Mouse (Mus musculus): ENCODE data around the gene Tspan14.

Gene Tspan14

GRCm38 (mm10) chr14:40975127-40975721 lies 8.6 kb upstream of the Tspan14 start:
- peak; percentile 70 for DNase-seq (ENCODE audit: extremely low spot score)

DNA sequence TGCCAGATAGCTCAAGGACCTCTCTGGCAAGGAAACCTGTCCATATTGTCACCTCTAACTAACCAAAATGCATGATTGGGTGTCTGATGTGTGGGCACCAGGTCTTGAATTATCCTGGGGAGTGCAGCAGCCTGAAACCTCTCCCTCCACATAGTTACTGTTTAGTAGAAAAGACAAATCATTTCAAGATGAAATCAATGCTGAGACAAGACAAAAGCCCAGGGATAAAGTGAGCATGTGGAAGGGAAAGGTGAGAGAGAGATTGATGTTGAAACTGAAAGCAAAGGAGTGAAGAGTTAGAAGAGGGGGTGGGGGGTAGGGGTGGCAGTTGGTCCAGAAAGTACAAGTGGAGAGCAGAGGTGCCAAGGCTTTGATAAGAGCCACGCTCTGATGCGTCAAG lies 1.4 kb upstream of the Tspan14 start:
- no peak for DNase-seq (ENCODE audit: extremely low spot score)

DNA sequence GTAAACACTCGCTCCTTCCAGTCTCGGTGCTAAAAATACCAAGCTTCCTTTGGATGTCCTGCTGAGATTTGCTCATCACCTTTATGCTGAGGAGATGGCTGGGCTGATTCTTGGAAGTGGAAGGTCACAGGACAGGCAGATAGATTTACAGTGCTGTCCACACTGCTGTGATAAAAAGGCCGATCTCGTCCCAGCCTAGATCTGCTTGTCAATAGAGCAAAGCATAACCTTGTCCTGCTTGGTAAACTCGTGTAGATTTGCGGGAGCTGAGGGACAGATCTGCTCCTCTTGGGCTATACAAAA lies 942 bp upstream of the Tspan14 start:
- DNase-seq (ENCODE audit: extremely low spot score) = no peak

DNA sequence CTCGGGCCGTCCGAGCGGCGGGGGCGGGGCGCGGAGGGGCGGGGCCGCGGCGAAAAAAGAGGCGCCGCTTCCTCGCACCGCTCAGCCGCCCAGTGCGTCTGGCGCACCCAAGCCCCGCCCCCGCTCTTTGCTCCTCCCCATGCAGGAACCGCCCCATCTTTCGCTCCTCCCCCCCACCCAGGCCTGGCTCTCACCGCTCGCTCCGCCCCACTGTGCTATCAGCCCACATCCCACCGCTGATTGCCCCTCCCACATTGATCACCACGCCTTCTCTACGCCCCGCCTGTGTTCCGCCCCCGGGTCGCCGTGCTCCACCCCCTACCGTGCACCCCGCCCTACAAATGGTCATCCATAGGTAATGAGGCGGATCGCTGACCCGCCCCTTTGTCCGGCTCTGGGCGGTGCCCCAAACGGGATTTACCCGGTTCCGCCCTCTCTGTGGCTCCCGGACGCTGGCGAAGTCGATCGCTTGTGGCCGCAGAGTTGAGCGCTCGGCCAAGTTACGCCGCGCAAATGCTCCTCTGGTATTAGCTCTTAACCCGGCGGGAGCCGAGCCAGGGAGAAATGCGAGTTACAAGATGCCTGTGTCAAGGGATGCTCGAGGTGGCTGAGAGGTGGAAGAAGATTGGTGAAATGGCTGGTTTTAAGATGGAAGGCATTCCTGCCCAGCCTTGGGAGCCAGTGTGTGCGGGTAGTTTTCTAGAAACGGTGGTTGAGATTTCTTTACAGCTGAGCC lies 423 bp upstream of the Tspan14 start:
- DNase-seq (ENCODE audit: extremely low spot score) = peak; percentile 100

DNA sequence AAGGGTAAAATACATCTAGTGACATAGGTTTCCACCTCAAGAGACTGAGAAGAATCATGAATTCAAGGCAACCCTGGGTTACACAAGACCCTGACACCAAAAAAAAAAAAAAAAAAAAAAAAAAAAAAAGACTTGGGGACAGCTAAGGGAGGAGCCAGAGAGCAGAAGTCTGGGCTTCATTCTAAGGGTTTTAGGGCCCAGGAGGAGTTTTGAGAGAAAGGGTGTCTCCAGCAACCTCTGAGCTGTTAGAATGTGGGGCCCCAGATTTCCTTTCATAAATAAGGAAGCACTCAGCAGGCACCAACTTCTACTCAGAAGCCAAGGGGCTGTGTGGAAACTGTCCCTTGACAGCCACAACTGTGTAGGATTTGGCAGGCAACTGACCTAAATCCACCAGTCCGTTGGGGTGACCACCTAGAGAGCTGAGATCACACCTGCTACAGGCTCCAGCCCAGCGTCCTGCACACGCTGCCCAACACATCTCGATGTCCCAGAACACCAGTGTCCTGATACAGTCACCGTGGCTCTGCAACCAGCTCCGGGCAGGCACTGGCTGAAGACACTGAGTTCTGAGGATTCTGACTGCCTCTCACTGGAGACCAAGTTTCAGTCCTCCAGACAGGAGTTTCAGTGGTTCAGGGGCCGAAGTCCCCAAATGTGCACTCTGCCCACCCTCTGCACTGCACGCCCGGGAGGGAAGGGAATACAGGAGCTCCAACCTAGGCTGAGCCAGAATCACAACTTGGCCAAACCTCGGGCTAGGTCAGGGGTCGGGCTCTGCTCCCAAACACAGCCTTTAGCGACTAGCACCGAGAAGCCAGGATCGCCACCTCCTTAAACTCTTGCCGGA lies 875 bp downstream of the Tspan14 start:
- peak; percentile 37 for DNase-seq (ENCODE audit: extremely low spot score)

DNA sequence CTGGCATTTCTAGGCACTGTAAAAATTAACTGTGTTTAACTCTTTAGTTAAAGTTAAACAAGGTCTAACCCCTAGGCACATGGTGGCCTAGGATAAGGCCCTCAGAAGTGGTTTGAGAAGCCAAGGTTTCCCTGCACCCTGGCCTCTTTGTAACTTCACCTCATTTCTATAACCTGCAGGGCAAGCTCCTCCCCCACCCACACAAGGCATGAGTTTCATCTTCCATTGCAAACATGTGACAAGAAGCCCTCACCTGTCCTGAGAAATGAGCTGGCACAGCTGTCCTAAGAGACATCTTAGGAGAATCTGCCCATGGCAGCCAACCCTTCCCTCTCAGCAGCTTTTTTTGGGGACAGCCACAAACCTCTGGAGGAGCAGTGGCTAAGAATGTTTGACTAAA lies 1.7 kb downstream of the Tspan14 start:
- no peak for DNase-seq (ENCODE audit: extremely low spot score)

DNA sequence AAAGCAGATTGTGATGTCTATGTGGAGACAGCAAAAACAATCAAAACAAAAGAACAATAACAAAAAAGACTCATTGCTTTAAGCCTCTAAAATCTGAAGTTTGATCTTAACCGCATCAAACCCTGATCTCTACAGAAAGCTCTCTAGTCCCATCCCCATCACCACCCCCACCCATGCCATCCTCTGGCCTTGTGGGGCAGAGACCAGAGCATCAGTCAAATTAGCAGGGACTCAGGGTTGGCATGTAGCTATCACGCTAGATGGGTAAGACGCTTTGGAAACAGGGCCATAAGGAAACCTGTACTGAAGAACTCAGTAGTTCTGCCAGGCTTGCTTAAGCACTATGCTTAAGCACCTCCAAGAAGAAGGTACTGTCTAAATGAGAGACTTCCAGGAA lies 2.4 kb downstream of the Tspan14 start:
- DNase-seq (ENCODE audit: extremely low spot score) = no peak

DNA sequence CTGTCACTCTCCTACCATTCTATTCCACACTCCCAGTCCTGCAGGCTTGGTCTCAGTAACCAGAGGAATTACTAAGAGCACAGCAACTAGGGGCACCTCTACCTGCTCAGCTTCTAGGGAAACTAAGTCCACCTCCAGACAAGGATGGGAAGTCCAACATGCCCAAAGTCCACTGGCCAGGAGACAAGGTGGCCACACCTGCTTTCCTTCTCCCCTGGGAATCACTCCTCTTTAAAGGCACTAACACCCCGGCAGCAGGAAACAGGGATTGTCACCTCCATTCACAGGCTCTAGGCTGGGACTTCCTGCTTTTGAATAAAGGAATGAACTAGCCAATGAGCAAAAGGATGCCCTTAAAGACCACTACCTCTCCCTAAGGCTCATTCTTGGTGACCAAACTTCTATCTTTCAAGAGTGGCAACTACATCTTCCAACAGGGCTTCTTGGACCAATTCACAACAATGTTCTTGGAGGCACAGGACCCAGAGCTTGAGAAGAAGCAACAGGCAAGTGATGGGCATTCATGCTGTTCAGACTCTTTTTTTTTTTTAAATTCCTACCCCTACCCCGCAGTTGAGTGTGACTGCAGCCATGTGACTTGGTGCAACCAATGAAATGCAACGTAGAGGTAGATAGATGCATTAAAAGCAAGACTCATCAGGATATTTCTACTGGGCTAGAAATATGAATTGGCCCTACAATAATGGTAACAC lies 3.0 kb downstream of the Tspan14 start:
- DNase-seq (ENCODE audit: extremely low spot score) = no peak

GRCm38 (mm10) chr14:40962365-40963290 lies 4.0 kb downstream of the Tspan14 start:
- no peak for DNase-seq (ENCODE audit: extremely low spot score)

GRCm38 (mm10) chr14:40960237-40960636 lies 6.4 kb downstream of the Tspan14 start:
- DNase-seq (ENCODE audit: extremely low spot score) = no peak

DNA sequence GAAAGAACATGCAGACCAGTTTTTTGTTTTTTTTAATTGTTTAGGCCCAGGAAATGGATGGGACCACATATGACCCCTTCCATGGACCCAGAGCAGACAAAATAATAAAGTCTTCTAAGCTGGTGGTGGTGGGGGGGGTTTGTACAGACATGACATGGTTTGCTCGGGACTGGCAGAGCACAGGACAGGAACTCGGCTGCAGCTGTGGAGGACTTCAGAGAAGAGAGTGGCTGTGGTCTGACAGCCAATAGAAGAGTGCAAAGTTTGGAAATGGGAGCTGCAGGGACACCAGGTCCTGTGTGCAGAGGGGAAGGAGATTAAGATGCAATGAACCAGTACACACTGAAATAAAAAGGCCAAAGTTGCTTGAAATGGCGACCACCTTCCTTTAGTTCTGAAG lies 7.0 kb downstream of the Tspan14 start:
- DNase-seq (ENCODE audit: extremely low spot score) = no peak

GRCm38 (mm10) chr14:40958986-40959381 lies 7.6 kb downstream of the Tspan14 start:
- DNase-seq (ENCODE audit: extremely low spot score) = no peak

GRCm38 (mm10) chr14:40958083-40958985 lies 8.3 kb downstream of the Tspan14 start:
- no peak for DNase-seq (ENCODE audit: extremely low spot score)

DNA sequence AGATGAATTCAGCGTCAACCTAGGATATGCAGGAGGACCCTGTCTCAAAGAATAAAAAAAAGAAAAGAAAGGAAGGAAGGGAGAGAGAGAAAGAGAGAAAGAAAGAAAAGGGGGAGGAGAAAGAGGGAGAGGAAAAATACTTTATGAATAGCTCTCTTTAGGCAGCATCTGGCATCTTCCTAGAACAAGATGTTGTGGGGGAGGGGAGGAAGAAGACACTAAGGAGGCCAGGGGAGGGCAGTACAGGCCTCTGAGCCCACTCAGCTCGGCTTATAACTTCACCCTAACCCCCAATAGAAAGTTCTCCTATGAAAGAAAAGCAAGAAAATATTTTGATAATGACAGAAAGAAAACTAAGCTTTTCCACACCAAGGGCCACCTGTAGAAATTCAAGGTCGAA lies 9.0 kb downstream of the Tspan14 start:
- no peak for DNase-seq (ENCODE audit: extremely low spot score)

GRCm38 (mm10) chr14:40956252-40957146 lies 10.1 kb downstream of the Tspan14 start:
- DNase-seq (ENCODE audit: extremely low spot score) = peak; percentile 88

- no peak for DNase-seq (ENCODE audit: extremely low spot score)
Observed at GRCm38 (mm10) chr14:40955596-40956251, 10.9 kb downstream of the Tspan14 start.

- no peak for DNase-seq (ENCODE audit: extremely low spot score)
Observed at GRCm38 (mm10) chr14:40955146-40955545, 11.5 kb downstream of the Tspan14 start.

- no peak for DNase-seq (ENCODE audit: extremely low spot score)
Observed at GRCm38 (mm10) chr14:40953381-40953780, 13.2 kb downstream of the Tspan14 start.

GRCm38 (mm10) chr14:40952715-40953114 lies 13.9 kb downstream of the Tspan14 start:
- DNase-seq (ENCODE audit: extremely low spot score) = peak; percentile 53
